Mouse (Mus musculus): ENCODE results near the gene Ank2.

- TF ChIP-seq POLR2A (IDR thresholded peaks at IDR 0.05; ENCODE audit: low read depth, low read length) (no peak), CTCF (conservative IDR thresholded peaks at IDR 0.05; ENCODE audit: insufficient read depth, insufficient read length, low read depth, low read length) (no peak)
These were observed 206.2 kb downstream of the Ank2 start for GRCm38 (mm10) chr3:127292864-127293478.

Data from kidney, adult 2 months (tissue).